ENCODE assay signal across 25 mouse cellular contexts in genomic region chr10:126185410-126185809, GRCm38 (mm10).
"Had no signal": no experiment of that assay in that cellular context is flagged by ENCODE, and none has a peak within 500 bp of the region (broad histone marks: within the 10 kb centered on the region; RNA-seq: fewer than 3 reads in every experiment).

No protein-coding gene starts in this region.

- ATAC-seq: hindbrain, postnatal 0 days; inflammation-experienced regulatory T-cells, adult 6 months; liver, embryonic 12.5 days; midbrain, embryonic 16.5 days had no signal

- H3K27ac ChIP-seq: hindbrain, postnatal 0 days; kidney, embryonic 15.5 days; limb, embryonic 10.5 days; limb, embryonic 13.5 days; liver, embryonic 12.5 days; liver, embryonic 15.5 days; lung, embryonic 15.5 days; midbrain, embryonic 12.5 days; neural tube, embryonic 13.5 days; stomach, embryonic 15.5 days had no signal

- H3K9me3 ChIP-seq: limb, embryonic 10.5 days; lung, embryonic 15.5 days; stomach, embryonic 15.5 days had no signal

- H3K9ac ChIP-seq: kidney, embryonic 15.5 days; limb, embryonic 13.5 days; liver, embryonic 12.5 days; liver, embryonic 15.5 days; lung, embryonic 15.5 days; midbrain, embryonic 12.5 days; neural tube, embryonic 13.5 days; stomach, embryonic 15.5 days had no signal

- H3K4me2 ChIP-seq: kidney, embryonic 15.5 days; limb, embryonic 13.5 days; liver, embryonic 12.5 days; liver, embryonic 15.5 days; lung, embryonic 15.5 days; midbrain, embryonic 12.5 days; neural tube, embryonic 13.5 days; stomach, embryonic 15.5 days had no signal

- H3K4me1 ChIP-seq: kidney, embryonic 15.5 days; liver, embryonic 12.5 days; liver, embryonic 15.5 days; lung, embryonic 15.5 days; midbrain, embryonic 12.5 days; neural tube, embryonic 13.5 days; stomach, embryonic 15.5 days had no signal

- H3K36me3 ChIP-seq: kidney, embryonic 15.5 days; limb, embryonic 10.5 days; limb, embryonic 13.5 days; liver, embryonic 12.5 days; liver, embryonic 15.5 days; lung, embryonic 15.5 days; midbrain, embryonic 12.5 days; neural tube, embryonic 13.5 days; stomach, embryonic 15.5 days had no signal

- DNase-seq: kidney, adult 11 months; kidney, adult 8-10 months; kidney, postnatal 36 days; liver; lung, adult 18-20 months; lung, postnatal 14 days; lung, postnatal 4 days; retina, postnatal 1 day; right cerebral cortex, postnatal 25 days; spleen, adult 18-20 months; thymus, adult 18-20 months; thymus, postnatal 36 days had no signal

- H3K27me3 ChIP-seq: kidney, embryonic 15.5 days; limb, embryonic 13.5 days; liver, embryonic 12.5 days; liver, embryonic 15.5 days; lung, embryonic 15.5 days; midbrain, embryonic 12.5 days; neural tube, embryonic 13.5 days; stomach, embryonic 15.5 days had no signal

- H3K4me3 ChIP-seq: kidney, embryonic 15.5 days; limb, embryonic 10.5 days; limb, embryonic 13.5 days; liver, embryonic 12.5 days; liver, embryonic 15.5 days; lung, embryonic 15.5 days; midbrain, embryonic 12.5 days; myocyte; neural tube, embryonic 13.5 days; stomach, embryonic 15.5 days had no signal
